Mouse (Mus musculus) testis, postnatal 14 days (tissue): ENCODE measurements around the gene Spic.

Experiments
- DNase-seq: peaks from one replicate; pipeline ENCODE4 v3.0.0; 2021; ENCODE audit warnings: low spot score

The Spic gene

GRCm38 (mm10) chr10:88645448-88645847 lies 39.4 kb downstream of the Spic start:
- DNase-seq, result no peak

- DNase-seq, result no peak
These were observed 53.4 kb downstream of the Spic start for GRCm38 (mm10) chr10:88631330-88631953.

- DNase-seq, result no peak
These were observed 54.0 kb downstream of the Spic start for GRCm38 (mm10) chr10:88630663-88631329.

GRCm38 (mm10) chr10:88627052-88627451 lies 57.8 kb downstream of the Spic start:
- DNase-seq, result no peak

- no peak for DNase-seq
These were observed 58.6 kb downstream of the Spic start for GRCm38 (mm10) chr10:88626176-88626575.
